Mouse (Mus musculus): ENCODE measurements at regions not wholly inside any gene's neighbourhood (a gene's known extent, or its start where the extent isn't known, plus 50 kb on each side); places are given as distances from the start of the nearest gene placed in this dataset.

DNA sequence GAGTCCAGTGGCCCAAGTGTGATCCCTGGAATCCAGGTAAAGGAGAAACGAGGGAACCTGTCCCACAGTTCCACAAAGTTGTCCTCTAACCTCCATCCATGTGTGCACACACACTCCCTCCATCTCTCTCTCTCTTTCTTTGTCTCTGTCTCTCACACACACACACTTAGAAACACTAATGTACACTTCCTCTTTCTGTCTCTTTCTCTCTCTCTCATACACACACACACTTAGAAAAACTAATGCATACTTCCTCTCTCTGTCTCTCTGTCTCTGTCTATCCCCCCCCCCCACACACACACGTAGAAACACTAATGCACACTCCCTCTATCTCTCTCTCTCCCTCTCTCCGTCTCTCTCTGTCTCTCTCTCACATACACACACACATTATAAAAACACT is 61.2 kb upstream of the Bmp2k start:
- DNase-seq, result no peak

DNA sequence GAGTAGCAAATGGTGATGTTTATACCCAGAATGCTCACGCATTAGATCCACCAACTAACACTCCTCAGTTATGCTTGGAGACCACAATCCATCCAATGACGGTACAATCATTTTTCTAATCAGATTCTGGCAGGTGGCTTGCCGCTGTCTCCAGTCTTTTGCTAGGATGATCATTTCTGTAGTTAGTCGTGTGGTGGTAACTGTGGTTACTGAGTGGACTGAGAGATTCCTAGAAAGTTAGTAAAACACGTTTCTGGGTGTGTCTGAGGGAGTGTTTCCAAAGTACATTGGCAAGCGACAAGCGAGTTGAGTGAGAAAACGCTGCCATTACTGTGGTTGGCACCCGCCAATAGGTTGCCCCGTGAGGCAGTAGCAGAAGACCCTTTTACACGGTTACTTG is 58.8 kb upstream of the Bmp2k start:
- DNase-seq, result no peak

DNA sequence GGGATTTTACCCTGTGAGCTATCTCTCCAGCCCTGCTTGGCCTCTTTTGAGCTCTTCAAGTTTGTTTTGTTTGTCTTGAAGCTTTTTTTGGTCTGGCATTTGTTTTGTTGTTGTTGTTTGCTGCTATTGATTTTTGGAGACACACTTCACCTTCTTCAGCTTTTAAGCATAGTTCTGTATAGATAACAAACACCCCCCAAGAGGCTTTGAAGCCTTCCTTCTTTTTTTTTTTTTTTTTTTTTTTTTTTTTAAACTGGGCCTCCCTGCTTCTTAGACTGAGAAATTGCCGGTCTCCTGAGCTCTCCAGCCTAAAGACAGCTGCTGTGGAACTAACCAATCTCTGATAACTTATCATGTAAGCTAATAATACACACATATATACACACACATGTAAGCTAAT is 58.2 kb upstream of the Bmp2k start:
- no peak for DNase-seq

DNA sequence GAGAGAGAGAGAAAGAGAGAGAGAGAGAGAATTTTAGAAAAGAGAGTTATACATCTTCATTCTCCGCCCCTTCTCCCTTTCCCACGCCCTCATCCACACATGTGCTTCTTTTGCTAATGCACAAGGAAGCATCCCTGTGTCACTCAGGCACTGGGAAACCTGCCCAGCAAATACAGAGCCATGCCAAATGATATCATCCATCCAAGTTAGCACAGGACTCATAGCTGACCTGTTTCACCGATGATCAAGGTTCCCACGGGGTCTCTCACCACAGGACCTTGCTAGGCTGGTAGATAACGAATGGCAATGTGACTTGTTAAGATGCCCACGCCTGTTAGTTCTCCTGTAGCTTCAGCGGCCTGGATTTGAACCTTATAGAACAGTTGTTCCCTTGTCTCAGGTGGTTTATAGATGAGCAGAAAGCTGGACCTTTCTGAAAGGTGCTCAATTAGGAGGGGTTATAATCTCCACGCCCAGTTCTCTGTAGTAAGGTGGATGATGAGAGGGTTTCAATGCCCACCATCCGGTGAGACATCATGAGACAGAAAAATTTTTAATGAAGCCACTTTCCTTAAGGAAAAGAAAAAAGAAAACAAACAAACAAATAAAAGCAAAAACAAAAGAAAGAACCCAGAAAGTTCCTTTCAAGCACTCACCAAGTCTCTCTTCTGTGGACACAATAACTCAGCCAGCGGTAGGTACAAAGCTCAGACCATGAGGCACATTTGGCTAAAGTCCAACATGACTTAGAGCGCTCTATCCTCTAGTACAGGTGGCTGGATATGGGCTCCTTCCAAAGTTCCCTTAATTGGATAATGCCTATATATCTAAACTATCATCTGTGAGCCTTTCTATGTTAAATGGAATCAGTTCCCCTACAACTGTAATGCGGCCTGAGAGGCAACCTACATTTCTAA is 57.1 kb upstream of the Bmp2k start:
- DNase-seq, result peak; percentile 42 to 52

DNA sequence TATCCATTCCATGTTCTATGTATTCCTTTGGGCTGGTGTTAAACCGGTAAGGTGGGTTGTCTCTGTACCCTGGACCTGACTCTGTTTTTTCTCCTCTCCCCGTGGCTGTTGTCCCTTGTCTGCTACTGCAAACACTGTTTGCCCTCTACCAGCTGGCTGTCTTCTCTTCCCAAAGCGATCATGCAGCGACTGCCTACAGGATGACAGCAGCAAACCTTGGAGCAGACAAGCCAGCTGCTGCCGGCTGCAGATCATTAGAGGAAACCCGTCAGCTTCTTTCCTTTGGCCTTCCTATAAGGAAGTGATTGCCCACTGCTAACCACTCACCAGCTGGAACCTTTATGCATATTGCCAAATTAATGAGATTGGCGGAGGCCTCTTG is 56.4 kb upstream of the Bmp2k start:
- DNase-seq, result no peak

DNA sequence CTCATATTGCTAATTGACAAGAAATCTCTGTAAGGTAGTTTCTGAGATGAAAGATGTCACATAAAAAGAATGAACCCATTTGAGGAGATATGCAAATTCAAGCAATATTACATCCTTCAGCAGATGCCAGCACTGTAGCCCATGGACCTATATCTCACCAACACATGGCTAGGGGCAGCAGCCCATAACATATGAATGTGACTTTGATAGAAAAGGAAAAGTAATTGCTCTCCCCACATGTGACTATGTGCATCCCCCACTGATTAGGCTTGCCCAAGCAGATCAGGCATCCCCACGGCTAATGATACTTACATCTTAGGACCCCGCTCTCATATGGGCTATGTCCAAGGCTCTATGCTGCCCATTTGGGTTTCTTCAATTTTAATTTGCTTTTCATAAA is 56.0 kb upstream of the Bmp2k start:
- no peak for DNase-seq

Data from kidney, postnatal 25 days (tissue).